Mouse (Mus musculus): ENCODE results near the gene Dyrk1a. TPM values are rescaled to one million over a fixed set of nuclear protein-coding genes. Genes with fewer than 3 reads are reported as not detected.

The Dyrk1a gene
- total and polyA plus RNA-seq, 3 experiments: 28.2 to 80.5 (median 74.0) TPM

DNA sequence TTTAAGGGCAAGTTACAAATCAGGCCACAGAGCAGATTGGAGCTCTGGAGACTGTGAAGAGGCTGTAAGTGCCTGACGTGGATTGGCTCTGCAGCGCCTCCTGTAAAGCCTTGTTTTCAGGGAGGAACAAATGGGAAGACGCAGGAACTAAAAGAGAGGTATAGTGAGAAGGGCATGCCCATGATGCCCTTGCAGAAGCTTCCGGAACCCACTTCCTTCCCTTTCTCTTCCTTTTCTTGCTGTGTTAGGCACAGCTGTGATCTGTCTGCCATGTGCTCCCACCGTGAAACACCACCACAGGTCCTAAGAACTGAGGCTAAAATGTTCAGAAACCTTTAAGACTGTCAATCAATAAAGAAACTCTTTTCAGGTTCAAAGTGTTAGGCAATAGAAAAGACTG lies 77.3 kb downstream of the Dyrk1a start:
- Histone ChIP-seq H3K4me3 (no peak overlapping the region), H3K79me2 (replicated peaks; ENCODE audit: control insufficient read depth, insufficient read depth, low read length) (peaks cover 12% of the 10 kb centered on the region), H3K36me3 (ENCODE audit: control insufficient read depth, insufficient read depth, low read length) (peaks cover 25% of the 10 kb centered on the region), H3K9ac (ENCODE audit: low read depth, low read length) (no peak overlapping the region), H3K27ac (no peak overlapping the region), H3K27me3 (ENCODE audit: control insufficient read depth, insufficient read depth, low read length) (no peaks in the 10 kb centered on the region), H3K4me1 (ENCODE audit: control insufficient read depth, insufficient read depth, low read length) (peaks cover 26% of the 10 kb centered on the region)
- 38% methylated on average over 5 of the region's 5 CpGs for WGBS
- DNase-seq: no peak
- intact Hi-C loops (cut with DNase I): no loop called here
- no peak for TF ChIP-seq POLR2A (IDR thresholded peaks at IDR 0.05; ENCODE audit: insufficient read depth, low read depth, low read length)
- no peak for TF ChIP-seq CTCF (IDR thresholded peaks at IDR 0.05)
- TF ChIP-seq EP300 (IDR thresholded peaks at IDR 0.05; ENCODE audit: insufficient read depth, low read depth, low read length): no peak

DNA sequence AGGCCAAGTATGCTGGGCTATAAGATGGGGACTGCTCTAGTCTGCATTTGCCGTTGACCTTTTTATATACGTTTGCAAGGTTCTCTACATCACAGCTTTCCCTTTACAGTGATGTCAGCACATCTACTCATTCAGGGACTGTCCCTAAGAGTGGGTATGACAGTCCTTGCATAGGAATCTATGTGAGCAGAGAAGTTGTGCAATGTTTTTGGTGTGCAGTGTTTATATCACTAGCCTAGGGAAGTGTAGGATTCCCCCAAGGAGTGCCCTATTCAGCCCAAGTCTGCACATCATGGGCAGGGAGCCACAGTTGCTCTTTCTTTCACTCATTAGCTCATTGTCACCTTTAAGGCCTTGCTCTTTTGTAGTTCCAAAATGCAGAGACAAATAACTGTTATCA lies 78.1 kb downstream of the Dyrk1a start:
- Histone ChIP-seq H3K4me1 (ENCODE audit: control insufficient read depth, insufficient read depth, low read length) (peaks cover 30% of the 10 kb centered on the region), H3K27ac (no peak overlapping the region), H3K9ac (ENCODE audit: low read depth, low read length) (no peak overlapping the region), H3K4me3 (no peak overlapping the region), H3K27me3 (ENCODE audit: control insufficient read depth, insufficient read depth, low read length) (no peaks in the 10 kb centered on the region), H3K79me2 (replicated peaks; ENCODE audit: control insufficient read depth, insufficient read depth, low read length) (peaks cover 9% of the 10 kb centered on the region), H3K36me3 (ENCODE audit: control insufficient read depth, insufficient read depth, low read length) (peaks cover 28% of the 10 kb centered on the region)
- WGBS: 61% methylated on average over 2 of the region's 2 CpGs
- TF ChIP-seq POLR2A (IDR thresholded peaks at IDR 0.05; ENCODE audit: insufficient read depth, low read depth, low read length) (no peak), CTCF (IDR thresholded peaks at IDR 0.05) (no peak), EP300 (IDR thresholded peaks at IDR 0.05; ENCODE audit: insufficient read depth, low read depth, low read length) (no peak)
- intact Hi-C loops (cut with DNase I): no loop called here
- no peak for DNase-seq

DNA sequence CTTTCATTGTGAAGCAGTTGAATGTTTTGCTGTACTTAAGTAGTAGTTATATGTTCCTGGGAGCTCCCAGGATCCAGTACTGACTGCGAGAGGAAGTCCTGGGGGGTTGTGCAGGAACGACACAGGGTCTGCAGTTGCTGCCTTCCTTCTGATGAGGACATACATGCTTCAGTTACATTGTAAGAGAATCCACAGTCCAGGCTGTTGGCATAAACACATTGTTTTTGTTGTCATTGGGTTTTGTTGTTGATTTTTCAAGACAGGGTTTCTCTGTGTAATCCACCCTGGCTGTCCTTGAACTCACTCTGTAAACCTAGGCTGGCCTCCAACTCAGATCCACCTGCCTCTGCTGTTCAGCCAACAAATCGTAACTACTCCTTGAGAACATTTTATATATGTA lies 80.1 kb downstream of the Dyrk1a start:
- intact Hi-C loops (cut with DNase I): no loop called here
- TF ChIP-seq CTCF (IDR thresholded peaks at IDR 0.05): no peak
- no peak for TF ChIP-seq POLR2A (IDR thresholded peaks at IDR 0.05; ENCODE audit: insufficient read depth, low read depth, low read length)
- no peak for TF ChIP-seq EP300 (IDR thresholded peaks at IDR 0.05; ENCODE audit: insufficient read depth, low read depth, low read length)
- 49% methylated on average over 3 of the region's 3 CpGs for WGBS
- H3K9ac ChIP-seq (ENCODE audit: low read depth, low read length): no peak overlapping the region
- peaks cover 10% of the 10 kb centered on the region for H3K79me2 ChIP-seq (replicated peaks; ENCODE audit: control insufficient read depth, insufficient read depth, low read length)
- peaks cover 28% of the 10 kb centered on the region for H3K36me3 ChIP-seq (ENCODE audit: control insufficient read depth, insufficient read depth, low read length)
- no peaks in the 10 kb centered on the region for H3K27me3 ChIP-seq (ENCODE audit: control insufficient read depth, insufficient read depth, low read length)
- H3K4me1 ChIP-seq (ENCODE audit: control insufficient read depth, insufficient read depth, low read length): peaks cover 28% of the 10 kb centered on the region
- H3K27ac ChIP-seq: no peak overlapping the region
- DNase-seq: no peak
- no peak overlapping the region for H3K4me3 ChIP-seq

GRCm38 (mm10) chr16:94652091-94652713 lies 82.4 kb downstream of the Dyrk1a start:
- H3K36me3 ChIP-seq (ENCODE audit: control insufficient read depth, insufficient read depth, low read length): peaks cover 22% of the 10 kb centered on the region
- intact Hi-C loops (cut with DNase I): no loop called here
- no peaks in the 10 kb centered on the region for H3K27me3 ChIP-seq (ENCODE audit: control insufficient read depth, insufficient read depth, low read length)
- peaks cover 11% of the 10 kb centered on the region for H3K79me2 ChIP-seq (replicated peaks; ENCODE audit: control insufficient read depth, insufficient read depth, low read length)
- H3K4me1 ChIP-seq (ENCODE audit: control insufficient read depth, insufficient read depth, low read length): peaks cover 21% of the 10 kb centered on the region
- whole genome bisulfite sequencing: 45% methylated on average over 4 of the region's 4 CpGs
- TF ChIP-seq POLR2A (IDR thresholded peaks at IDR 0.05; ENCODE audit: insufficient read depth, low read depth, low read length) (no peak), CTCF (IDR thresholded peaks at IDR 0.05) (no peak), EP300 (IDR thresholded peaks at IDR 0.05; ENCODE audit: insufficient read depth, low read depth, low read length) (no peak)
- no peak overlapping the region for H3K27ac ChIP-seq
- no peak overlapping the region for H3K9ac ChIP-seq (ENCODE audit: low read depth, low read length)
- H3K4me3 ChIP-seq: no peak overlapping the region
- DNase-seq: no peak

GRCm38 (mm10) chr16:94655083-94655482 lies 85.3 kb downstream of the Dyrk1a start:
- H3K4me1 ChIP-seq (ENCODE audit: control insufficient read depth, insufficient read depth, low read length): peaks cover 11% of the 10 kb centered on the region
- TF ChIP-seq EP300 (IDR thresholded peaks at IDR 0.05; ENCODE audit: insufficient read depth, low read depth, low read length) (no peak), POLR2A (IDR thresholded peaks at IDR 0.05; ENCODE audit: insufficient read depth, low read depth, low read length) (no peak), CTCF (IDR thresholded peaks at IDR 0.05) (no peak)
- H3K27me3 ChIP-seq (ENCODE audit: control insufficient read depth, insufficient read depth, low read length): no peaks in the 10 kb centered on the region
- WGBS: 79% methylated on average over 6 of the region's 6 CpGs
- peaks cover 7% of the 10 kb centered on the region for H3K79me2 ChIP-seq (replicated peaks; ENCODE audit: control insufficient read depth, insufficient read depth, low read length)
- H3K36me3 ChIP-seq (ENCODE audit: control insufficient read depth, insufficient read depth, low read length): peaks cover 9% of the 10 kb centered on the region
- H3K4me3 ChIP-seq: no peak overlapping the region
- intact Hi-C loops (cut with DNase I): no loop called here
- no peak overlapping the region for H3K27ac ChIP-seq
- no peak for DNase-seq
- no peak overlapping the region for H3K9ac ChIP-seq (ENCODE audit: low read depth, low read length)

- intact Hi-C loops (cut with DNase I): no loop called here
- H3K27me3 ChIP-seq (ENCODE audit: control insufficient read depth, insufficient read depth, low read length): no peaks in the 10 kb centered on the region
- peaks cover 14% of the 10 kb centered on the region for H3K4me1 ChIP-seq (ENCODE audit: control insufficient read depth, insufficient read depth, low read length)
- no peak for TF ChIP-seq CTCF (IDR thresholded peaks at IDR 0.05)
- no peak for TF ChIP-seq POLR2A (IDR thresholded peaks at IDR 0.05; ENCODE audit: insufficient read depth, low read depth, low read length)
- no peak for TF ChIP-seq EP300 (IDR thresholded peaks at IDR 0.05; ENCODE audit: insufficient read depth, low read depth, low read length)
- H3K79me2 ChIP-seq (replicated peaks; ENCODE audit: control insufficient read depth, insufficient read depth, low read length): peaks cover 9% of the 10 kb centered on the region
- H3K36me3 ChIP-seq (ENCODE audit: control insufficient read depth, insufficient read depth, low read length): peaks cover 7% of the 10 kb centered on the region
- H3K4me3 ChIP-seq: no peak overlapping the region
- H3K9ac ChIP-seq (ENCODE audit: low read depth, low read length): no peak overlapping the region
- 56% methylated on average over 7 of the region's 7 CpGs for WGBS
- H3K27ac ChIP-seq: no peak overlapping the region
- DNase-seq: no peak
These were observed 87.1 kb downstream of the Dyrk1a start for GRCm38 (mm10) chr16:94656891-94657290.

Data from heart, adult 2 months (tissue).